Mouse (Mus musculus) neural tube, embryonic 11.5 days (tissue): Measurements from ENCODE around the gene Mtmr12. TPM values are rescaled to one million over a fixed set of nuclear protein-coding genes. Genes with fewer than 3 reads are reported as not detected.
"Not testable (repeated sequence)": the region's sequence is repeated elsewhere in the genome, so short reads cannot be mapped to it uniquely, and the experiment has no call there.

Experiments used
- ATAC-seq: fragments of 200-750 bp; cut with Nextera tagmentation; 2 replicates; pipeline ENCODE4 v1.8.0; 2017; ENCODE audit warnings: moderate number of reproducible peaks, mild to moderate bottlenecking, moderate TSS enrichment, moderate library complexity; ENCODE audit not compliant: insufficient read depth, low FRiP score, low TSS enrichment
- DNase-seq: peaks from one replicate; pipeline ENCODE4 v3.0.0-alpha.2; 2015; ENCODE audit warnings: low spot score
- H3K27ac ChIP-seq: fragments of 300-500 bp; sonication (generic); 2 replicates; pipeline ENCODE4 v1.5.1; 2014; ENCODE audit warnings: low read depth, mild to moderate bottlenecking, low read length
- H3K27me3 ChIP-seq: fragments of 300-500 bp; sonication (generic); 2 replicates; pipeline ENCODE4 v1.6.1; 2014; ENCODE audit warnings: mild to moderate bottlenecking, low read length, mixed read lengths; ENCODE audit not compliant: control insufficient read depth, insufficient read depth
- H3K36me3 ChIP-seq: fragments of 300-500 bp; sonication (generic); 2 replicates; pipeline ENCODE4 v1.6.1; 2014; ENCODE audit warnings: mild to moderate bottlenecking, low read length, moderate library complexity, mixed read lengths; ENCODE audit not compliant: control insufficient read depth, insufficient read depth
- H3K4me1 ChIP-seq: fragments of 300-500 bp; sonication (generic); 2 replicates; pipeline ENCODE4 v1.6.1; 2014; ENCODE audit warnings: low read length, mixed read lengths; ENCODE audit not compliant: control insufficient read depth, insufficient read depth
- H3K4me2 ChIP-seq: fragments of 300-500 bp; sonication (generic); 2 replicates; pipeline ENCODE4 v1.6.1; 2014; ENCODE audit warnings: low read depth, mild to moderate bottlenecking, moderate library complexity
- H3K4me3 ChIP-seq: fragments of 300-500 bp; sonication (generic); 2 replicates; pipeline ENCODE4 v1.5.1; 2014; ENCODE audit warnings: low read depth, low read length
- H3K9ac ChIP-seq: fragments of 300-500 bp; sonication (generic); 2 replicates; pipeline ENCODE4 v1.6.1; 2014; ENCODE audit warnings: mild to moderate bottlenecking, low read length
- H3K9me3 ChIP-seq: fragments of 300-500 bp; sonication (generic); 2 replicates; pipeline ENCODE4 v1.6.1; 2016; ENCODE audit warnings: low read length; ENCODE audit not compliant: control insufficient read depth
- WGBS: fragments of 180-500 bp; shearing (Covaris S2); extraction: QIAGEN DNeasy Blood & Tissue Kit; methylation state at CpG from one replicate; pipeline ENCODE4 v1.1.7; 2014; 5-methylcytosine and 5-hydroxymethylcytosine counted together
- polyA plus RNA-seq: library from polyadenylated mRNA; unstranded; fragments of >200 nt; fragmentation: Nextera tagmentation; extraction: Ambion mirVana; gene quantifications from 2 replicates; pipeline ENCODE4 v1.2.1, GENCODE M21; 2014

Gene Mtmr12
- 17.5 and 17.7 TPM in 2 replicates for polyA plus RNA-seq

GRCm38 (mm10) chr15:12204319-12205159 lies at the start of gene Mtmr12:
Gene Mtmr12 (plus strand): TSS chr15:12205028.
- Histone ChIP-seq H3K27ac (peak within 1 kb of the TSS; percentile 84), H3K27me3 (no peaks in the 10 kb centered on the region), H3K4me2 (peak within 1 kb of the TSS; percentile 72), H3K9me3 (no peaks in the 10 kb centered on the region), H3K36me3 (no peaks in the 10 kb centered on the region), H3K9ac (peak within 1 kb of the TSS; percentile 88), H3K4me3 (peak within 1 kb of the TSS; percentile 71), H3K4me1 (peaks cover 15% of the 10 kb centered on the region)
- WGBS, result under 1% methylated on average over 39 of the region's 58 CpGs
- ATAC-seq, result peak; percentile 99
- peak; percentile 100 for DNase-seq

DNA sequence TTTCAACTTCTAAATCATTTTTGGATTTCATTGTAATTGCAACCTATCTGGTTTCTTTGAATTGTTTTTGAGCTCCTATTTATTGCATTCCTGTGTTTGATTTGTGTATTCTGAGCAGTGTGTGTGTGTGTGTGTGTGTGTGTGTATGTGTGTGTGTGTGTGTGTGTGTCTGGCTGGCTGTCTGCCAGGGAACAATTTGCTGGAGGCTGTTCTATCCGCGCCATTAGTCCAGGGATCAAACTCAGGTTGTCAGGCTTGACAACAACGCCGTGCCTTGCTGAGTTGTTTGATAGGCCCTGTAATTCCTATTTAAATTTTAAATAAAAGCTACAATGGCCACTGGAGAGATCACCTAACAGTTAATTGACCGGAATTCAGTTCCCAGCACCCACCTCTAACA lies 26.7 kb upstream of the Mtmr12 start:
- Histone ChIP-seq H3K36me3 (peaks cover 4% of the 10 kb centered on the region), H3K27ac (no peak overlapping the region), H3K4me1 (no peaks in the 10 kb centered on the region), H3K4me2 (no peak overlapping the region), H3K9ac (no peak overlapping the region), H3K9me3 (no peaks in the 10 kb centered on the region), H3K4me3 (no peak overlapping the region), H3K27me3 (no peaks in the 10 kb centered on the region)
- DNase-seq (no peak), ATAC-seq (no peak)
- 96% methylated on average over 5 of the region's 5 CpGs for WGBS

GRCm38 (mm10) chr15:12181181-12181805 lies 23.5 kb upstream of the Mtmr12 start:
- ATAC-seq, H3K4me1 ChIP-seq, H3K27ac ChIP-seq, DNase-seq, H3K9me3 ChIP-seq, H3K4me2 ChIP-seq, H3K27me3 ChIP-seq, H3K9ac ChIP-seq, H3K4me3 ChIP-seq, H3K36me3 ChIP-seq: not testable (repeated sequence)
- 94% methylated on average over 12 of the region's 13 CpGs for WGBS

DNA sequence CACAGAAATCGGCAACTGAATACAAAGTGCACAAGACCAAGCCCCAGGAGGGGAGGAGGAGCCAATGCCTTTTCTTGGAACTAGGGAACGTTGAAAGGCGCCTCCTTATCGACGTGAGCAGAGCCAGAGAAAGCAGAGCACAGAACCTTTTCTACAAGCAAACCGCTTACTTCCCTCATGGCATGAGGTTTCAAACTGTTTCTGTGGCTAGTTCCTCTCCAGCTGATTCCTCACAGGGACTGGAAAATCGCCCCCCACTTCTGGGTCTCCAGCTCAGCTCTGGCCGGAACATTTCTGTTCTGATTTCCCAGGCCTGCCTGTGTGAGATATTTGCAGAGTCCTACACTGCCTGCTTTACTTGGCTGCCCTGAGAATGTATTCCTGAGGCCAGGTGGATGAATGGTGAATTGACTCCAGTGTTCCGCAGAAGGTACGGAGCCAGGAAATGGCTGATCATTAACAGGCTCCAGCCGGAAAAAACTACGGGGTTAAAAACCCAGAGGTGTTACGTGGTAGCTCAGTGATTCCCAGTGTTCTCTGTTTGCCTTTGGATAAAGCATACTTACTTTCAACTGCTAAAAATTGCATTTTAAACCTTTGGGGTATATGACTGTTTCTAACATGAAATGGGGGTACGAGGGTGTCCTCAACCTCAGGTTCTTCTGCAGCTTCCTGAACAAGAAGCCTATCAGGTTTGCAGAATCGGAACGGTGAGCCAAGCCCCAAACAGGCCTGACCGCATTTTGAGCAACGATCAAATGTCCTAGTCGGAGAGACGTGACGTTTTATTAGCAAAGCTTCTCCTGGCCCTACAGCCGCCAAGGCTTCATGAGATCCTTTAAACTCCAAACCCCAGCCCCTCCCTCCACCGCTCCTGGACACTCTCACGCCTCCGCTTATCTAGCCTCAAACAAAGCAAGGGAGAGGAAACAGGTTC lies 10.7 kb upstream of the Mtmr12 start:
- no peak overlapping the region for H3K4me3 ChIP-seq
- H3K27ac ChIP-seq, result no peak overlapping the region
- H3K9ac ChIP-seq, result no peak overlapping the region
- H3K9me3 ChIP-seq, result no peaks in the 10 kb centered on the region
- no peaks in the 10 kb centered on the region for H3K27me3 ChIP-seq
- DNase-seq, result no peak
- H3K4me2 ChIP-seq, result no peak overlapping the region
- 74% methylated on average over 25 of the region's 25 CpGs for WGBS
- no peak for ATAC-seq
- no peaks in the 10 kb centered on the region for H3K4me1 ChIP-seq
- H3K36me3 ChIP-seq, result peaks cover 2% of the 10 kb centered on the region; the same call in 1 of the 2 replicates

GRCm38 (mm10) chr15:12194817-12195735 lies 9.8 kb upstream of the Mtmr12 start:
- H3K4me2 ChIP-seq, result no peak overlapping the region
- no peak overlapping the region for H3K4me3 ChIP-seq
- H3K9ac ChIP-seq, result no peak overlapping the region
- peaks cover 2% of the 10 kb centered on the region; the same call in 1 of the 2 replicates for H3K36me3 ChIP-seq
- no peaks in the 10 kb centered on the region for H3K9me3 ChIP-seq
- no peaks in the 10 kb centered on the region for H3K27me3 ChIP-seq
- no peak overlapping the region for H3K27ac ChIP-seq
- DNase-seq (no peak), ATAC-seq (no peak)
- 83% methylated on average over 20 of the region's 20 CpGs for WGBS
- H3K4me1 ChIP-seq, result no peaks in the 10 kb centered on the region

DNA sequence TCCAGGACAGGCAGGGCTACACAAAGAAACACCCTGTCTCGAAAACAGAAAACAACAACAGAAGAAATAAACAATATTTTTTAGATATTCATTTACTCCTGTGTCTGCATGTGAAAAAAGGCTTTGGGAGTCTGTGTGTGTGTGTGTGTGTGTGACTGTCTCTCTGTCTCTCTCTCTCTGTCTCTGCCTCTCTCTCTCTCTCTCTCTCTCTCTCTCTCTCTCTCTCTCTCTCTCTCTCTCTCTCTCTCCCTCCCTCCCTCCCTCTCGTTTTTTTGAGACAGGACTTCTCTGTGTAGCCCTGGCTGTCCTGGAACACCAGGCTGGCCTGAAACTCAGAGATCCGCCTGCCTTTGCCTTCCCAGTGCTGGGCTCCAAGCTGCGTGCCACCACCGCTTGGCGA lies 8.9 kb upstream of the Mtmr12 start:
- H3K9ac ChIP-seq, result no peak overlapping the region
- no peak overlapping the region for H3K4me2 ChIP-seq
- DNase-seq (no peak), ATAC-seq (0 out of 2 replicates have a peak, but pooled peaks have one; percentile 16)
- H3K4me1 ChIP-seq, result no peaks in the 10 kb centered on the region
- no peak overlapping the region for H3K4me3 ChIP-seq
- WGBS, result 75% methylated on average over 6 of the region's 6 CpGs
- no peak overlapping the region for H3K27ac ChIP-seq
- H3K9me3 ChIP-seq, result no peaks in the 10 kb centered on the region
- H3K36me3 ChIP-seq, result no peaks in the 10 kb centered on the region
- H3K27me3 ChIP-seq, result no peaks in the 10 kb centered on the region

- Histone ChIP-seq H3K9ac (no peak overlapping the region), H3K27me3 (no peaks in the 10 kb centered on the region), H3K9me3 (no peaks in the 10 kb centered on the region), H3K27ac (no peak overlapping the region), H3K36me3 (no peaks in the 10 kb centered on the region), H3K4me2 (no peak overlapping the region), H3K4me1 (no peaks in the 10 kb centered on the region), H3K4me3 (no peak overlapping the region)
- 33% methylated on average over 22 of the region's 22 CpGs for WGBS
- DNase-seq, result peak; percentile 76
- ATAC-seq, result peak; percentile 86
These were observed 8.2 kb upstream of the Mtmr12 start for GRCm38 (mm10) chr15:12196410-12197191.
